Mouse (Mus musculus): ENCODE measurements around the gene Treh. TPM values are rescaled to one million over a fixed set of nuclear protein-coding genes. Genes with fewer than 3 reads are reported as not detected.

The Treh gene
- not detected for polyA plus RNA-seq (2017; shearing (Covaris generic))

DNA sequence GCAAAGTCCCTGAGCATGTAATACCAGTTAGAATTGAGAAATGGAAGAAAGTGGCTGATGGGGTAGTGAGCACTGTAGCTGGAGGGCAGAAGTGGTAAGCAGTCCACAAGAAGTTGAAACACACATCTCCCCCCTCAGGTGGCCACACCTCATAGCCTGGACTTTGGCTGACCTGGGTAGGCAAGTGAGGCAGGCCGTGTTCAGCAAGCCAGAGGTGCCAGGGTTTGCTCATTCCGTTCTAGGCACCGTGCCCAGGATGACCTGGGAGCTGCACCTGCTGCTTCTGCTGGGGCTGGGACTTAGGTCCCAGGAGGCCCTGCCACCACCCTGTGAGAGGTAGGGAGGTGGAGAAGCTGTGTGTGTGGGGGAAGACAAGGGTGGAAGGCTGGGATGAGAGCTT, at the start of gene Treh:
Gene Treh (plus strand): TSS at position 229 of the 400 bp plus-strand sequence.

DNA sequence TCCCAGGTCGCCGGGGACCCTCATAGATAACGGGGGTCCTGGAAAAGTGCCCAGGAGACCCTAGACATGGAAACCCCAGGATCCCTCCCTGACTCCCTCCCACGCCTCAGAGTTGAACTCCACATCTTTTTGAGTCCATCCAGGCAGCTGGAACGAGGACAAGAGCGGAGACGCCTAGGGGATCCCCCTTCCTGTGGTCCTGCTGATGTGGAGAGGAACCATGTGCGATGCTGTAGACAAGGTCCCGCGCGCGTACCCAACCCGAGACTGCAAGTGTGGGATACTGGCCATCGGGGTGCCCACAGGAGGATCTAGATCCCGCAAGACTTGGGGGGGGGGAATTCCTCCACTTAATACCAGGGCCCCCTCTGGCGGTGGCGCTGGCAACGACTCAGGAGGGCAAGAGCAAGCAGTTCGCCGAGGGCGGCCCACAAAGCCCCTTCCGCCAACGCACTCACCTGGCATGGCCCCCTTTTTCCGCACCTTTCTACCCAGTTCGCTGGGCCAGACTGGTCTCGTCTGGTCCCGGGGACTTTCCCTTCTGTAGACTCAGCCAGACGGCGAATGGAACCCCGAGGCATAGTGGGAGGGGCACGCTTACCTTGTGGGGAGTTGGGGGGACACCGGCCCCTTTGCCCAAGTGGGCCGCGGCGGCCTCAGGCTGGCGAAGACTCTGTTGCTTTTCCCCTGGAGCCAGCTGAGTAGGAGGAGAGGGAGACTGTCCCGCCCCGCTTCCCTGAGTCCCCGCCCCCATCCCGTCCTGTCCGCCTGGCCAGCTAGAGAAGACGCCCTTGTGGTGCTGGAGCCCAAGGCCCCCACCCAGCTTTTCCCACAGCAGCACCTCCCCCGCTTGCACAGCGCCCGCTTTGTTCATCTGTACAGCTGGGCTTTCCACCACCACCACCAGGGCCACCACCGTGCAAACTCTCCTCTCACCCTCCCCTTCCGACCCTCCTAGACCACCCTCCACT, 61.8 kb downstream of the Treh start, which contains the start of gene Phldb1:
Gene Phldb1 (minus strand): TSS at position 675 of the 971 bp plus-strand sequence.

Other genes starting within 250 kb of the Treh start
- not detected for gene Foxr1, start 232.1 kb upstream of the Treh start, polyA plus RNA-seq (2017; shearing (Covaris generic))
- gene Upk2, start 218.3 kb upstream of the Treh start, polyA plus RNA-seq (2017; shearing (Covaris generic)), result not detected
- gene Bcl9l, start 190.4 kb upstream of the Treh start, polyA plus RNA-seq (2017; shearing (Covaris generic)), result 28.8 TPM
- 41.1 TPM for gene Cxcr5, start 111.4 kb upstream of the Treh start, polyA plus RNA-seq (2017; shearing (Covaris generic))
- 35.7 TPM for gene Ddx6, start 68.3 kb upstream of the Treh start, polyA plus RNA-seq (2017; shearing (Covaris generic))
- gene Phldb1, start 62.0 kb downstream of the Treh start, polyA plus RNA-seq (2017; shearing (Covaris generic)), result 0.72 TPM
- gene Arcn1, start 94.6 kb downstream of the Treh start, polyA plus RNA-seq (2017; shearing (Covaris generic)), result 158 TPM
- gene Ift46, start 94.7 kb downstream of the Treh start, polyA plus RNA-seq (2017; shearing (Covaris generic)), result 54.0 TPM
- gene Tmem25, start 126.1 kb downstream of the Treh start, polyA plus RNA-seq (2017; shearing (Covaris generic)), result 0.20 TPM
- not detected for gene Ttc36, start 129.8 kb downstream of the Treh start, polyA plus RNA-seq (2017; shearing (Covaris generic))
- gene Kmt2a, start 208.1 kb downstream of the Treh start, polyA plus RNA-seq (2017; shearing (Covaris generic)), result 96.1 TPM
- gene Atp5l, start 247.5 kb downstream of the Treh start, polyA plus RNA-seq (2017; shearing (Covaris generic)), result 336 TPM

Data from CD4-positive, CD25-positive, alpha-beta regulatory T cell (primary cell).